Mouse (Mus musculus) liver, embryonic 12.5 days (tissue): ENCODE measurements around the gene Zfp385b. TPM values are rescaled to one million over a fixed set of nuclear protein-coding genes. Genes with fewer than 3 reads are reported as not detected.
"Not testable (repeated sequence)": the region's sequence is repeated elsewhere in the genome, so short reads cannot be mapped to it uniquely, and the experiment has no call there.

Experiments
- ATAC-seq: fragments of 200-750 bp; cut with Nextera tagmentation; 2 replicates; pipeline ENCODE4 v1.8.0; 2017; ENCODE audit warnings: moderate number of reproducible peaks, mild to moderate bottlenecking, moderate library complexity
- H3K27ac ChIP-seq: fragments of 300-500 bp; sonication (generic); 2 replicates; pipeline ENCODE4 v1.5.1; 2016; ENCODE audit warnings: mild to moderate bottlenecking
- H3K27me3 ChIP-seq: fragments of 300-500 bp; sonication (generic); replicated peaks from 2 replicates; pipeline ENCODE4 v1.6.1; 2016; ENCODE audit warnings: mild to moderate bottlenecking, moderate library complexity
- H3K36me3 ChIP-seq: fragments of 300-500 bp; sonication (generic); 2 replicates; pipeline ENCODE4 v1.6.1; 2016; ENCODE audit warnings: mild to moderate bottlenecking, moderate library complexity
- H3K4me1 ChIP-seq: fragments of 300-500 bp; sonication (generic); 2 replicates; pipeline ENCODE4 v1.6.1; 2016
- H3K4me2 ChIP-seq: fragments of 300-500 bp; sonication (generic); 2 replicates; pipeline ENCODE4 v1.6.1; 2016; ENCODE audit warnings: mild to moderate bottlenecking, moderate library complexity
- H3K4me3 ChIP-seq: fragments of 300-500 bp; sonication (generic); 2 replicates; pipeline ENCODE4 v1.5.1; 2016; ENCODE audit warnings: mild to moderate bottlenecking, moderate library complexity
- H3K9ac ChIP-seq: fragments of 300-500 bp; sonication (generic); 2 replicates; pipeline ENCODE4 v1.6.1; 2016; ENCODE audit warnings: mild to moderate bottlenecking, moderate library complexity
- H3K9me3 ChIP-seq: fragments of 300-500 bp; sonication (generic); replicated peaks from 2 replicates; pipeline ENCODE4 v1.6.1; 2016; ENCODE audit warnings: mild to moderate bottlenecking, moderate library complexity
- WGBS: fragments of 180-500 bp; shearing (Covaris S2); methylation state at CpG from one replicate; pipeline ENCODE4 v1.1.7; 2016; ENCODE audit not compliant: insufficient replicate concordance; 5-methylcytosine and 5-hydroxymethylcytosine counted together
- polyA plus RNA-seq: library from polyadenylated mRNA; unstranded; fragments of >200 nt; fragmentation: Nextera tagmentation; extraction: Ambion mirVana; gene quantifications from 2 replicates; pipeline ENCODE4 v1.2.1, GENCODE M21; 2016

The Zfp385b gene
- polyA plus RNA-seq, 1 experiment from 2014 or later = 2.3 TPM

DNA sequence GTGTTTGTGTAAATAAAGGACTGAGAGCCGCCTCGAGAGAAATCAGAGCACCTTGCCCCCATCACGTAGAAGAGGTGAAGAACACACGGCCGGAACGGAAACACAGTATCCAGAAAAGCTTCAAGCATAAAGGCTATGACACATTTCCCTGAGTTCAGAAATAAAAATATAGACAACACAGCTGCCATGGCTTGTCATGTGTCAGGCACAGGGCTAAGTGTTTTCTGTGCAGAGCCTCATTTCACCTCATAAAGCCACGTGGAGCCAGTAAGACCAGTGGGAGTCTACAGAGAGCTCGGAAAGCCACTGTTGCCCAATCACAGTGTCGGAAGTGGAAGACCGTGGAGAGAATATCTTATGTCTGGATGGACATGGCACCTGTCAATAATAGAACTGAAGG, 358.0 kb downstream of the Zfp385b start:
- no peak for ATAC-seq
- no peaks in the 10 kb centered on the region for H3K27me3 ChIP-seq
- 76% methylated on average over 10 of the region's 10 CpGs for WGBS
- no peaks in the 10 kb centered on the region for H3K36me3 ChIP-seq
- H3K4me2 ChIP-seq = no peak overlapping the region
- H3K9me3 ChIP-seq = no peaks in the 10 kb centered on the region
- no peak overlapping the region for H3K9ac ChIP-seq
- no peak overlapping the region for H3K4me3 ChIP-seq
- H3K27ac ChIP-seq = no peak overlapping the region
- H3K4me1 ChIP-seq = no peaks in the 10 kb centered on the region

- WGBS = 72% methylated on average over 6 of the region's 6 CpGs
- ATAC-seq = no peak
- no peak overlapping the region for H3K27ac ChIP-seq
- no peak overlapping the region for H3K4me2 ChIP-seq
- no peaks in the 10 kb centered on the region for H3K9me3 ChIP-seq
- H3K36me3 ChIP-seq = no peaks in the 10 kb centered on the region
- no peak overlapping the region for H3K4me3 ChIP-seq
- H3K9ac ChIP-seq = no peak overlapping the region
- no peaks in the 10 kb centered on the region for H3K27me3 ChIP-seq
- no peaks in the 10 kb centered on the region for H3K4me1 ChIP-seq
Measured at GRCm38 (mm10) chr2:77460011-77460410, 359.4 kb downstream of the Zfp385b start.

DNA sequence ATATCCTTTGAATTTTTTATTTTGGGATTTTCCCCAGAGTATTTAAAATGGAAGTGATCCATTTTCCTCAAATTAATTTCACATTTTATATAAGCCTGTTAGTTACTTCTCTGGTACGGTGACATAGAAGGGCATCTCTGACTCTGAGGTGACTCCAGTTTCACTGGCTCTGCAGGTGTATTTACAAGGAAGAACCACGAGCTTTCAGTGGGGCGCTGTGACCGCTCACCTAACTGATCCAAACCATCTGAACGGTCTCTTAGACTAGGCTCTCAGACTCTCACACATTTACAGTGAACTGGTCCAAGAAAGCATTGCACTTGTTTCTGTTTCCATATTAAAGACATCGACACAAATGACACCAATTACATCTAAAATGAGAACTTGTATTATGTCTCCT, 361.0 kb downstream of the Zfp385b start:
- Histone ChIP-seq H3K27ac (no peak overlapping the region), H3K4me3 (no peak overlapping the region), H3K9me3 (no peaks in the 10 kb centered on the region), H3K4me2 (no peak overlapping the region), H3K36me3 (no peaks in the 10 kb centered on the region), H3K9ac (no peak overlapping the region), H3K27me3 (no peaks in the 10 kb centered on the region), H3K4me1 (no peaks in the 10 kb centered on the region)
- 79% methylated on average over 6 of the region's 6 CpGs for WGBS
- ATAC-seq = no peak

GRCm38 (mm10) chr2:77457120-77457519, 362.3 kb downstream of the Zfp385b start:
- Histone ChIP-seq H3K27ac (no peak overlapping the region), H3K4me1 (no peaks in the 10 kb centered on the region), H3K9me3 (no peaks in the 10 kb centered on the region), H3K27me3 (no peaks in the 10 kb centered on the region), H3K36me3 (no peaks in the 10 kb centered on the region), H3K9ac (no peak overlapping the region), H3K4me3 (no peak overlapping the region), H3K4me2 (no peak overlapping the region)
- no peak for ATAC-seq
- WGBS = 24% methylated on average over 1 of the region's 1 CpGs

DNA sequence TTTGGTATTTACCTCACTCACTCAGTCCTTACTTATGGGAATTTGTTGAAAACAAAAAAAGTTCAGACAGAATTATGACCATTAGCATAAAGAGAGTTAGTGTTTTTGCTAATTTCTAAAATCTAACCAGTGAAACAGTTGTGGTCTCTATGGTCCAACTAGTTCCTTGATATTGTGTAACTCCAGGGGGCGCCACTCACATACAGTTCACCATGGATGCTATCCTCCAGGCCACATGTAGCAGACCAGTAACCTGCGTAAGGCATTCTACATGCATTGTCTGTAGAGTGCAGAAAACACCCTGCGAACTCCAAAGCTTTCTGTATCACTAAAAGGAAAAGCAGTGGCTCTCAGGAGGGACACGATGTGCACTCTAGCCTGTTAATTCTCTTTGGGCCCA, 362.8 kb downstream of the Zfp385b start:
- Histone ChIP-seq H3K4me3 (no peak overlapping the region), H3K27me3 (no peaks in the 10 kb centered on the region), H3K4me1 (no peaks in the 10 kb centered on the region), H3K9ac (no peak overlapping the region), H3K36me3 (no peaks in the 10 kb centered on the region), H3K27ac (no peak overlapping the region), H3K4me2 (no peak overlapping the region), H3K9me3 (no peaks in the 10 kb centered on the region)
- WGBS = 35% methylated on average over 4 of the region's 4 CpGs
- peak; percentile 51; the same call in 1 of the 2 replicates for ATAC-seq

GRCm38 (mm10) chr2:77454341-77454937, 365.0 kb downstream of the Zfp385b start:
- Histone ChIP-seq H3K9me3 (no peaks in the 10 kb centered on the region), H3K9ac (no peak overlapping the region), H3K36me3 (no peaks in the 10 kb centered on the region), H3K4me2 (no peak overlapping the region), H3K27ac (no peak overlapping the region), H3K4me1 (no peaks in the 10 kb centered on the region), H3K4me3 (no peak overlapping the region), H3K27me3 (no peaks in the 10 kb centered on the region)
- no peak for ATAC-seq
- 26% methylated on average over 7 of the region's 7 CpGs for WGBS

DNA sequence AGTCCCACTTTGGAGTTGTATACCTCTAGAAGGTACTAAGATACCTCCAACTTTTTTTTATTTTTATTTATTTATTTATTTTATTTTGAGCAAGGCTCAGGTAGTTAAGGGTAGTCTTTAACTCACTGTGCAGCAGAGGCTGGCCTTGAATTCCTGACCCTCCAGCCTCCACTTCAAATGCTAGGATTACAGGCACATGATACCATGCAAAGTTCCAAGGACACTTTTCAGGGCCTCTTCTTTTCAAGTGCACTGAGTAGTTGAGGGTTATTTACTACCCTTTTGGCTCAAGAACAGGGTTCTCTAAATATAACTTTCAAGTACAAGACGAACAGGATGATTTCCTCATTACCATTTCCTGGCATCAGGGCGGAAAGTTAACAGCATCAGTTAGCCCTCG, 365.7 kb downstream of the Zfp385b start:
- ATAC-seq = no peak
- H3K27ac ChIP-seq = no peak overlapping the region
- H3K9ac ChIP-seq = no peak overlapping the region
- no peaks in the 10 kb centered on the region for H3K27me3 ChIP-seq
- WGBS = 28% methylated on average over 3 of the region's 3 CpGs
- H3K9me3 ChIP-seq = no peaks in the 10 kb centered on the region
- H3K4me1 ChIP-seq = no peaks in the 10 kb centered on the region
- H3K36me3 ChIP-seq = no peaks in the 10 kb centered on the region
- no peak overlapping the region for H3K4me3 ChIP-seq
- H3K4me2 ChIP-seq = no peak overlapping the region

GRCm38 (mm10) chr2:77450017-77450416, 369.4 kb downstream of the Zfp385b start:
- H3K27ac ChIP-seq, H3K4me1 ChIP-seq, H3K9me3 ChIP-seq, H3K4me2 ChIP-seq, H3K4me3 ChIP-seq, H3K9ac ChIP-seq, H3K36me3 ChIP-seq, ATAC-seq, H3K27me3 ChIP-seq: not testable (repeated sequence)
- 63% methylated on average over 5 of the region's 5 CpGs for WGBS

GRCm38 (mm10) chr2:77448951-77449480, 370.4 kb downstream of the Zfp385b start:
- 49% methylated on average over 8 of the region's 8 CpGs for WGBS
- ATAC-seq = no peak
- H3K4me2 ChIP-seq = no peak overlapping the region

GRCm38 (mm10) chr2:77444282-77444681, 375.2 kb downstream of the Zfp385b start:
- Histone ChIP-seq H3K4me3 (no peak overlapping the region), H3K9me3 (no peaks in the 10 kb centered on the region), H3K9ac (no peak overlapping the region), H3K4me1 (no peaks in the 10 kb centered on the region), H3K4me2 (no peak overlapping the region), H3K36me3 (no peaks in the 10 kb centered on the region), H3K27ac (no peak overlapping the region), H3K27me3 (no peaks in the 10 kb centered on the region)
- 83% methylated on average over 8 of the region's 8 CpGs for WGBS
- no peak for ATAC-seq

More at GRCm38 (mm10) chr2:77448951-77449480, 370.4 kb downstream of the Zfp385b start:
- Histone ChIP-seq H3K36me3 (no peaks in the 10 kb centered on the region), H3K9me3 (no peaks in the 10 kb centered on the region), H3K9ac (no peak overlapping the region), H3K27me3 (no peaks in the 10 kb centered on the region), H3K27ac (no peak overlapping the region), H3K4me1 (no peaks in the 10 kb centered on the region), H3K4me3 (no peak overlapping the region)

GRCm38 (mm10) chr2:77440591-77440990, 378.8 kb downstream of the Zfp385b start:
- H3K36me3 ChIP-seq = no peaks in the 10 kb centered on the region
- no peak overlapping the region for H3K27ac ChIP-seq
- no peak overlapping the region for H3K9ac ChIP-seq
- no peaks in the 10 kb centered on the region for H3K27me3 ChIP-seq
- H3K4me3 ChIP-seq = no peak overlapping the region
- no peak overlapping the region for H3K4me2 ChIP-seq
- no peak for ATAC-seq
- 64% methylated on average over 2 of the region's 2 CpGs for WGBS
- H3K9me3 ChIP-seq = no peaks in the 10 kb centered on the region
- no peaks in the 10 kb centered on the region for H3K4me1 ChIP-seq

DNA sequence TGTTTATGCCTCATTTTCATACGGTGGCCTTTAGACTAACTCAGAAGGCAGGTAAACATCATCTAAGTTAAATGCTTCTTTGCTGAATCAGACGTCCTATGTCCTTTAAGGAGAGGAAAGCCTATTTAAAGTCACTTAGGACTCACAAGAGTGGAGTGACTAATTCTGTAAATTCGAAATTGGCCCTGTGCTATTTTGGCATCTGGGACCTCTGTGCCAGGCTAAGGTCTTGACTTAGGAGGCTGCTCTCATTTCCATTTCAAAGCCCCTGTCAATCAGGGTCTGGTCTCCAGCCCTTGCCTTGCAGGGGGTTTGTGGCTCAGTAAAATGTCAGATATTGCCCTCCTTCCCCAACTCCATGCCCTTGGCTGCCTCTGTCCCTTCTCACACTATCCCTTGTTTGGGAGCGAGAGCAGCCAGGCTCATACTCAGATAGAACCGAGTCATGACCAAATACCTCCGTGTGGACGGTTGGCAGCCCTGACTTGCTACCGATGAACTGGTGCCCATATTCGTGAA, 383.1 kb downstream of the Zfp385b start:
- ATAC-seq = no peak
- Histone ChIP-seq H3K9me3 (no peaks in the 10 kb centered on the region), H3K27me3 (no peaks in the 10 kb centered on the region), H3K4me2 (no peak overlapping the region), H3K4me1 (no peaks in the 10 kb centered on the region), H3K4me3 (no peak overlapping the region), H3K9ac (no peak overlapping the region), H3K36me3 (no peaks in the 10 kb centered on the region), H3K27ac (no peak overlapping the region)
- 65% methylated on average over 9 of the region's 9 CpGs for WGBS

DNA sequence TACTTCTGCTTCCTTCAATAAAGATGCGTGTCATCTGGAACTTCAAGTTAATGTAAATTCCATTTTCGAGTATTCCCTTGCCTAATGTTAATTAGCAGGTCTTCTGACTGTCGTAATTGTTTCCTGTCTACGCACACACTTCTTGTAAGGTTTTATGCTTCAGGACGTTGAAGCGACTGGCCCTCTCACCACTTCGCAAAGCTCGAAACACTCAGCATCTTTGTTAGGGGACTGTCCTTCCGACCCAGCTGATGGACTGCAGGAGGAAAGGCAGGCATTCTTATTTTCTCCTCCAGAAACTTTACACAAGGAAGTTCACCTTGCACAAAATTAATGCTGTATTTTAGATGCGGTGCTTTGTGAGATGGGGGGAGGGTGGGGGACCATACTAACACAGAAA, 400.0 kb downstream of the Zfp385b start:
- no peaks in the 10 kb centered on the region for H3K27me3 ChIP-seq
- no peak overlapping the region for H3K9ac ChIP-seq
- H3K4me3 ChIP-seq = no peak overlapping the region
- H3K4me2 ChIP-seq = no peak overlapping the region
- no peaks in the 10 kb centered on the region for H3K4me1 ChIP-seq
- H3K27ac ChIP-seq = no peak overlapping the region
- no peaks in the 10 kb centered on the region for H3K9me3 ChIP-seq
- ATAC-seq = no peak
- WGBS = 61% methylated on average over 10 of the region's 10 CpGs
- no peaks in the 10 kb centered on the region for H3K36me3 ChIP-seq
